Mouse (Mus musculus) kidney, embryonic 14.5 days (tissue): ENCODE results near the gene Slc34a2. TPM values are rescaled to one million over a fixed set of nuclear protein-coding genes. Genes with fewer than 3 reads are reported as not detected.

Source experiments
- ATAC-seq: fragments of 200-750 bp; cut with Nextera tagmentation; 2 replicates; pipeline ENCODE4 v1.8.0; 2017; ENCODE audit warnings: moderate number of reproducible peaks, mild to moderate bottlenecking, moderate TSS enrichment, moderate library complexity; ENCODE audit not compliant: low FRiP score, low TSS enrichment
- H3K27ac ChIP-seq: fragments of 300-500 bp; sonication (generic); 2 replicates; pipeline ENCODE4 v1.5.1; 2014; ENCODE audit warnings: low read depth, mild to moderate bottlenecking, low read length, moderate library complexity, mixed read lengths
- H3K27me3 ChIP-seq: fragments of 300-500 bp; sonication (generic); 2 replicates; pipeline ENCODE4 v1.6.1; 2014; ENCODE audit warnings: mild to moderate bottlenecking, low read length; ENCODE audit not compliant: control insufficient read depth, insufficient read depth
- H3K36me3 ChIP-seq: fragments of 300-500 bp; sonication (generic); 2 replicates; pipeline ENCODE4 v1.6.1; 2014; ENCODE audit warnings: low read length, mixed read lengths; ENCODE audit not compliant: control insufficient read depth, insufficient read depth
- H3K4me1 ChIP-seq: fragments of 300-500 bp; sonication (generic); 2 replicates; pipeline ENCODE4 v1.6.1; 2014; ENCODE audit warnings: low read length, mixed read lengths; ENCODE audit not compliant: control insufficient read depth, insufficient read depth
- H3K4me2 ChIP-seq: fragments of 300-500 bp; sonication (generic); replicated peaks from 2 replicates; pipeline ENCODE4 v1.6.1; 2014; ENCODE audit warnings: low read depth, mild to moderate bottlenecking, low read length
- H3K4me3 ChIP-seq: fragments of 300-500 bp; sonication (generic); 2 replicates; pipeline ENCODE4 v1.5.1; 2014; ENCODE audit warnings: mild to moderate bottlenecking, low read length
- H3K9ac ChIP-seq: fragments of 300-500 bp; sonication (generic); 2 replicates; pipeline ENCODE4 v1.6.1; 2014; ENCODE audit warnings: low read depth, mild to moderate bottlenecking, low read length, moderate library complexity
- H3K9me3 ChIP-seq: fragments of 300-500 bp; sonication (generic); 2 replicates; pipeline ENCODE4 v1.6.1; 2016; ENCODE audit warnings: low read length; ENCODE audit not compliant: control insufficient read depth
- WGBS: fragments of 180-500 bp; shearing (Covaris S2); extraction: QIAGEN DNeasy Blood & Tissue Kit; methylation state at CpG from one replicate; pipeline ENCODE4 v1.1.7; 2014; 5-methylcytosine and 5-hydroxymethylcytosine counted together
- polyA plus RNA-seq: library from polyadenylated mRNA; unstranded; fragments of >200 nt; fragmentation: Nextera tagmentation; extraction: Ambion mirVana; gene quantifications from 2 replicates; pipeline ENCODE4 v1.2.1, GENCODE M21; 2014

The Slc34a2 gene
- polyA plus RNA-seq, 1 experiment from 2014 or later = 0.09 TPM

DNA sequence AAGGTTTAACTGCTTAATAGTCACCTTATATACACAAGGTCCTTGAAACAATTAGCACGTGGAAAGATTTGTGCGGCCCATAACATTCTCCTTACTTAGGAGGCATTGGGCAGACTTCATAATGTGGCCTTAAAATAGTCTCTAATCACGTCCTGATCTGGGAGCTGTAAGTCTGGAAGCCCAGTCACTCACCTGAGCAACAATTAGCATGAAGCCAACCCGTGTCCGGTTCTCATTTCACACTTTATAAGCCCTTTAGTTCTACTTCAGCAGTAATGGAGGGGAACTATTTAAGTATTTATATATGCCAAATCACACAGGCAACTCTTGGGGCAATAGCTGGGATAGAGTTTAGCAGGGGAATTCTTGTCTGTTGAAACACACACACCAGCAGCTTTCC lies 21.3 kb upstream of the Slc34a2 start:
- no peak overlapping the region for H3K4me3 ChIP-seq
- H3K36me3 ChIP-seq = no peaks in the 10 kb centered on the region
- H3K27ac ChIP-seq = no peak overlapping the region
- ATAC-seq = no peak
- WGBS = 57% methylated on average over 5 of the region's 5 CpGs
- H3K4me1 ChIP-seq = no peaks in the 10 kb centered on the region
- H3K9ac ChIP-seq = no peak overlapping the region
- H3K4me2 ChIP-seq = no peak overlapping the region
- no peaks in the 10 kb centered on the region for H3K9me3 ChIP-seq
- H3K27me3 ChIP-seq = no peaks in the 10 kb centered on the region

DNA sequence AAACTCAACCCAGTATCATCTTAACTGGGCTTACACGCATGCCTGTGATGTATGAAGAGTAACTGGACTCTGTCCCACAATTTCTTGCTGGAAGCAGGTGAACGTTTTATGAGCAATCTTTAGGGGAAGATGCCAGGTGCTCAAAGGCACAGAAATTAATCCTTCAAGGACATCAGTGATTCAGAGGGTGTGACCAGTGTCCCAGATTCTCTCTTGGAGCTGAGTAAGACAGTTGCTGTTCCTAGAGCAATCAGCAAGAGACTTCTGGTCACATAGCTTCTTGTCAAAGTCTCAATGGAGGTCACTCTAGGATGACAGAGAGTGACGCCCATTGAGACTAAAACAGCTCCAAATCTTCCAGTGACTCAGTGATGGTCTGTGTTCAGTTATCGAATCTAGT lies 19.6 kb upstream of the Slc34a2 start:
- WGBS = 86% methylated on average over 4 of the region's 4 CpGs
- no peaks in the 10 kb centered on the region for H3K36me3 ChIP-seq
- H3K4me2 ChIP-seq = no peak overlapping the region
- H3K27ac ChIP-seq = no peak overlapping the region
- ATAC-seq = no peak
- no peaks in the 10 kb centered on the region for H3K27me3 ChIP-seq
- H3K4me3 ChIP-seq = no peak overlapping the region
- no peak overlapping the region for H3K9ac ChIP-seq
- no peaks in the 10 kb centered on the region for H3K9me3 ChIP-seq
- no peaks in the 10 kb centered on the region for H3K4me1 ChIP-seq

DNA sequence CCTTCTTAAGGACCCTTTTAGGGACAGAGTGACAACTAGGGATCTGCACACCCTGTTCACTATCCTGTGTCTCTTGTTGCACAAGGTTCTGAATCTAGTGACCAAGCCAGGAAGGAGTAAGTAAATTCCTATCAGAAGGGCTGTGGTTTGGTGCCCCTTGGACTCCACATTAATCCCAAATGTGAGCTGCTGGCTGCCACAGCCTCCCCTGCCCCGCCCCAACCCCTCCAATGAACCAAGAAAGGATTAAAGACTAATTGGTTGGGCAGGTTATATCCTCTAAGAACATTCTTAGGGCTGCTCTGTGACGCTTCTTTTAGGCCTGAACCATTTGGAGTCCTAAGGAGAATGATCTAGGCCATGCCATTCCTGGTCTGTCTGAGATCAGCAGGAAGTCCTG lies 14.4 kb upstream of the Slc34a2 start:
- H3K27ac ChIP-seq = no peak overlapping the region
- no peaks in the 10 kb centered on the region for H3K4me1 ChIP-seq
- H3K4me3 ChIP-seq = no peak overlapping the region
- H3K4me2 ChIP-seq = no peak overlapping the region
- no peaks in the 10 kb centered on the region for H3K36me3 ChIP-seq
- ATAC-seq = no peak
- 72% methylated on average over 2 of the region's 2 CpGs for WGBS
- H3K9me3 ChIP-seq = no peaks in the 10 kb centered on the region
- H3K27me3 ChIP-seq = no peaks in the 10 kb centered on the region
- H3K9ac ChIP-seq = no peak overlapping the region

DNA sequence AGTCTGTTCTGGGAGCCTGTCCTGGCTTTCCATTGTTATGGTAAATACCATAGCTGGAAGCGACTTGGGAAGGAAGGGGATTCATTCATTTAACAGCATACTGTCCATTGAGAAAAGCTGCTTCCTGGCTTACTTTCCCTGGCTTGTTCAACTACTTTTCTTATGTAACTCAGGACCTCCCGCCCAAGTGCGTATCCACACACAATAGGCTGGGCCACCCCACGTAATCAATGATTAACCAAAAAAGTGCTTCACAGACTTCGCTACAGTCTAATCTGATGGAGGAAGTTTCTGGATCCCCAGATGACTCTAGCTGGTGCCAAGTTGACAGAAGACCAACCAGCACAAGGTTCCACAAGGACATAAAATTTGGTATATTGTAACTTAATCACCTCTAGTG lies 14.0 kb upstream of the Slc34a2 start:
- H3K4me1 ChIP-seq = no peaks in the 10 kb centered on the region
- H3K36me3 ChIP-seq = no peaks in the 10 kb centered on the region
- H3K4me2 ChIP-seq = no peak overlapping the region
- H3K4me3 ChIP-seq = no peak overlapping the region
- WGBS = 66% methylated on average over 5 of the region's 5 CpGs
- ATAC-seq = no peak
- no peak overlapping the region for H3K27ac ChIP-seq
- no peak overlapping the region for H3K9ac ChIP-seq
- no peaks in the 10 kb centered on the region for H3K9me3 ChIP-seq
- H3K27me3 ChIP-seq = no peaks in the 10 kb centered on the region

DNA sequence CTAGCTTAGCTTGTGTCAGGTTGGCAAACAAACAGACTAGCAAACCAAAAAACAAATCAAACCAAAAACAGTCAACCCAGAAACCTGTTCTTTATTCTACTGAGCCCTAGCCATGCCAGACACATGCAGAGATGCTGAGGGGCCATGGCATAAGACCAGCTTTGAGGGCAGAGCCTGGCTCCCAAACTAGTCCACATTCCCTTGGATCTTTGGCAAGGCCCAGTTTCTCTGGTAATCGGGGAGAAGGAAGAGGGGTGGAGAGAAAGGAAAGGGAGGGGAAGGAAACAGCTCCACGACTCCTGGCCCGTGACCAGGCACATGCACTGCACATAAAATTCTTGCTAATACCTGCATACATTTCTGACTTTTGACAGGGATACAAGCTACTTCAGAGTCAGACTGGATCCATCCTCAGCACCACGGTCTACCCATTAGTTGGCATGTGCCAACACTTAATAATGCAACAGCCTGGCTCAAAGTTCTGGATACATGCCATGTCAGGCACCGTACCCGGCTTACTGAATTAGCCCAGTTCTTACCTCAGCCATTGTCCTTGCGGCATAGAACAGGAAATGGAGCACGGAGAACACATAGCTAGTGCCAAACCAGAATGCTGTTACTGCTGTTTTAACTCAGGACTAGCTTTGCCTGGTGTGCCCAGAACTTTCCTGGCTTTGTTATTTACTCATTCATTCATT lies 12.5 kb upstream of the Slc34a2 start:
- Histone ChIP-seq H3K4me1 (no peaks in the 10 kb centered on the region), H3K36me3 (no peaks in the 10 kb centered on the region), H3K27ac (no peak overlapping the region), H3K9me3 (no peaks in the 10 kb centered on the region), H3K27me3 (no peaks in the 10 kb centered on the region), H3K4me3 (no peak overlapping the region), H3K4me2 (no peak overlapping the region), H3K9ac (no peak overlapping the region)
- 84% methylated on average over 8 of the region's 8 CpGs for WGBS
- ATAC-seq = no peak

DNA sequence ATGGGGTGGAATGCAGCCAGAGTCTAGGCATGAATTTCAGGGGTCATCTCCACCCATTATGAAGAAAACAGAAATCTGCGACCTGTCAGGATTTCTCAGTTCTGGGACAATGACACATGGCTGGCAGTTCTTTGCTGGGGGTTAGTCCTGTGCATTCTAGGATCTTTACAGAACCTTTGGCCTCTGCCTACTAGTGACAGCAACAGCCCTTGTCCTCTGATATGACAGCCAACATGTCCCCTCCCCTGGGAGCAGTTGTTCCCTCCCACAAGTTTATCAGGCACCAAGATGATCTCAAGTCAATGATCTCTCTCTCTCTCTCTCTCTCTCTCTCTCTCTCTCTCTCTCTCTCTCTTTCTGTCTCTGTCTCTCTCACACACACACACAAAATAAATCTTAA lies 6.5 kb upstream of the Slc34a2 start:
- Histone ChIP-seq H3K4me1 (no peaks in the 10 kb centered on the region), H3K36me3 (no peaks in the 10 kb centered on the region), H3K9me3 (no peaks in the 10 kb centered on the region), H3K27ac (no peak overlapping the region), H3K4me3 (no peak overlapping the region), H3K9ac (no peak overlapping the region), H3K27me3 (no peaks in the 10 kb centered on the region), H3K4me2 (no peak overlapping the region)
- 81% methylated on average over 1 of the region's 1 CpGs for WGBS
- ATAC-seq = no peak

DNA sequence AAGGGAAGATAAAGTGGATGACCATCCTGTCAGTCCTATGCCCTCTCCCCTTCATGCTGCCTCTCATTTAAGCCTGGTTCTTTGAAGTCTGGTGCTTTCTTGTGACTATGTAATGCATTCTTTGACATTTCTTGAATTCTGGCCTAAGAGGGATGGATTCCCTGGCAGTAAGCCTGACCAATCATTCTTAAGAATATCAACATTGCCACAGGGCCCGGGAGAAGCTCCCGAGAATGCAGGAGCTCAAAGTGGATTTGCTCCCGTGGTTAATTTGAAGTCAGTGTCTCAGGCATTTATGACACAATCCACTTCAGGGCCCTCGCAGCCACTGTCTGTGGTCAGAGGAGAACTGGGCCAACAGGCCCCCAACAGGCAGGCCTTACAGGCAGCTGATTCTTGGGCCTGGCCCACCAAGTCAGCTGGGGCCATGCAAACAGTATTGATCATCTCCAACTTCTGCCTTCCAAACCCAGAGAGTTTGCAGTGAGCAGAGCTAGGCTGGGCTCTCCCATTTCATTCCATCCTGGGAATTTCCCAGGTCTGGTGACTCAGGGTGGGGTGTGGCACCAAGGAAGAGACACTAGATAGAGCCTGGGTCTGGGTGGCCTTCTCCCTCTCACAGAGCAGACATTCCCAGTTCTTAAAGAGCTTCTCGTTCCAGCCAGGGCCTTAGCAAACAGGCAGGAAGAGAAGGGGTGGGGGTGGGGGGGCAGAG lies 4.3 kb downstream of the Slc34a2 start:
- ATAC-seq = no peak
- Histone ChIP-seq H3K27me3 (no peaks in the 10 kb centered on the region), H3K36me3 (no peaks in the 10 kb centered on the region), H3K4me3 (no peak overlapping the region), H3K9ac (no peak overlapping the region), H3K4me1 (peaks cover 5% of the 10 kb centered on the region; the same call in 1 of the 2 replicates), H3K9me3 (no peaks in the 10 kb centered on the region), H3K4me2 (no peak overlapping the region), H3K27ac (no peak overlapping the region)
- 42% methylated on average over 5 of the region's 5 CpGs for WGBS

DNA sequence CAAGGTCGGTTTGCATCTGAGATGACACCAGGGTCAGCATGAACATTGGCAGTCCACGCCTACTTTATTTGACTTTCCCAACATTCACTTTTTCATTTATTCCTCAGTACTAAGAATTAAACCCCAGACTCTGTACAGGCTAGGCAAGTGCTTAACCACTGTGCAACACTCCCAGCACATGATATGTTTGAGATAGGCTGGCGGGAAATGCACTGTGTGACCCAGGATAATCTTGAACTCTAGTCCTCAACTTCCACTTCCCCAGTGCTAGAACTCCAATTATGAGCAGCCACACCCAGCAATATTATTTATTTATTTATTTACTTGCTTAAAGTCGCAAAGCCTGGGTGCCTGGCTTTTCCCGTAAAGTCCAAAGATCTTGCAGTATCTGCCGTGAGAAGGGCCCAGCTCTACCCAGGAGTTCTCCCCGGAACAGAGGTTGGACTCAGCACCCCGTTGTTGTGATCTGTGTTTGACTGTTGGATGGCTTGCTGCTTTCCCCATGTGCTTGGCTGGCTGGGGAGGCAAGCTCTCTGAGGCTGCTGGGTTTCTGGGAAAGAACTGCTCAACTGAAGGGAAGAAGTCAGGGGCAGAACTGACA lies 5.0 kb downstream of the Slc34a2 start:
- no peak for ATAC-seq

DNA sequence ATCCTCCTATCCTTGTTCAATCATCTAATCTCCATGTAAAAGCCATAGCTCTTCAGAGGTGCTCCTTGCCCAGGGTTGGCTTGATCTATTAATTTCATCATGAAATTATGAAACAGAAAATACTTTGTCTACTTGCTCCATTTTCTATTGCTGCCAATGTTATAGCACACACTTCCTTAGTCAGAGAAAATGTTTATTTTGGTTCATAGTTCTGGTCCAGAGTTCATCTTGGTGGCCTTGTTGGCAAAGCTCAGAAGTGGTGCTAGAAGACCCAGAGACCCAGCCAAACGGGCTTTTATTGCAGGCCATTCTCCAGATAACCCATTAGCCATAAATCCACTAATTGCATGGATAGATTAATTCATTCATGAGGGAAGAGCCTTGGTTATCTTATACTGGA lies 5.8 kb downstream of the Slc34a2 start:
- 33% methylated on average over 1 of the region's 1 CpGs for WGBS
- no peaks in the 10 kb centered on the region for H3K9me3 ChIP-seq
- H3K36me3 ChIP-seq = no peaks in the 10 kb centered on the region
- H3K27me3 ChIP-seq = no peaks in the 10 kb centered on the region
- no peak overlapping the region for H3K9ac ChIP-seq
- ATAC-seq = no peak
- peaks cover 5% of the 10 kb centered on the region; the same call in 1 of the 2 replicates for H3K4me1 ChIP-seq
- H3K4me2 ChIP-seq = no peak overlapping the region
- H3K4me3 ChIP-seq = no peak overlapping the region
- no peak overlapping the region for H3K27ac ChIP-seq

More for the DNA sequence above, 5.0 kb downstream of the Slc34a2 start:
- Histone ChIP-seq H3K27ac (no peak overlapping the region), H3K4me1 (peaks cover 5% of the 10 kb centered on the region; the same call in 1 of the 2 replicates), H3K27me3 (no peaks in the 10 kb centered on the region), H3K4me2 (no peak overlapping the region), H3K36me3 (no peaks in the 10 kb centered on the region), H3K9ac (no peak overlapping the region), H3K4me3 (no peak overlapping the region), H3K9me3 (no peaks in the 10 kb centered on the region)
- 90% methylated on average over 8 of the region's 8 CpGs for WGBS
